Mouse (Mus musculus) retina, postnatal 1 day (tissue): ENCODE measurements around the gene Zfp644.

Source experiments
- DNase-seq: peaks from one replicate; pipeline ENCODE4 v3.0.0-alpha.2; 2012

Gene Zfp644

GRCm38 (mm10) chr5:106590686-106591085 is 106.4 kb downstream of the Zfp644 start:
- no peak for DNase-seq

- DNase-seq = no peak
These were observed 107.4 kb downstream of the Zfp644 start for GRCm38 (mm10) chr5:106589670-106590069.

- DNase-seq = no peak
These were observed 108.1 kb downstream of the Zfp644 start for GRCm38 (mm10) chr5:106589006-106589405.

- no peak for DNase-seq
These were observed 116.1 kb downstream of the Zfp644 start for GRCm38 (mm10) chr5:106580943-106581342.

- DNase-seq = peak; percentile 93
These were observed 119.7 kb downstream of the Zfp644 start for GRCm38 (mm10) chr5:106577237-106577888.

GRCm38 (mm10) chr5:106575098-106575497 is 122.0 kb downstream of the Zfp644 start:
- DNase-seq = peak; percentile 56

- peak; percentile 87 for DNase-seq
These were observed 122.5 kb downstream of the Zfp644 start for GRCm38 (mm10) chr5:106574560-106574946.

- DNase-seq = peak; percentile 27
These were observed 123.1 kb downstream of the Zfp644 start for GRCm38 (mm10) chr5:106573742-106574559.
